Comparison of ENCODE assay signal across 16 mouse cellular contexts in genomic region chr8:115506741-115507140, GRCm38 (mm10).
DNase-seq lines count a peak whose midpoint lies in the region; ATAC-seq and TF ChIP-seq lines count a peak whose summit lies in the region.
"Had no signal": no experiment of that assay in that cellular context is flagged by ENCODE, and none has a peak within 500 bp of the region (broad histone marks: within the 10 kb centered on the region; RNA-seq: fewer than 3 reads in every experiment).

No protein-coding gene starts in this region.

- H3K36me3 ChIP-seq in liver, embryonic 16.5 days (ENCODE audit: control insufficient read depth, insufficient read depth) = no peaks in the 10 kb centered on the region
- no peaks in the 10 kb centered on the region for H3K36me3 ChIP-seq in thymus, adult 2 months (ENCODE audit: control insufficient read depth, insufficient read depth, low read length)
- H3K36me3 ChIP-seq in kidney, embryonic 16.5 days (ENCODE audit: insufficient read depth, low read length) = no peaks in the 10 kb centered on the region
- H3K36me3 ChIP-seq in neural tube, embryonic 15.5 days = no peaks in the 10 kb centered on the region
- H3K36me3 ChIP-seq: embryonic facial prominence, embryonic 12.5 days; forebrain, embryonic 10.5 days; heart, embryonic 12.5 days; hindbrain, embryonic 12.5 days had no signal

- H3K9ac ChIP-seq in liver, embryonic 16.5 days (ENCODE audit: low read depth, low read length) = no peak overlapping the region
- H3K9ac ChIP-seq in kidney, embryonic 16.5 days (replicated peaks; ENCODE audit: low read length) = no peak overlapping the region
- H3K9ac ChIP-seq in neural tube, embryonic 15.5 days (replicated peaks) = no peak overlapping the region
- H3K9ac ChIP-seq: embryonic facial prominence, embryonic 12.5 days; heart, embryonic 12.5 days; hindbrain, embryonic 12.5 days had no signal

- TF ChIP-seq POLR2A in thymus, adult 2 months (IDR thresholded peaks at IDR 0.05; ENCODE audit: control insufficient read depth, extremely low read depth, insufficient read depth, low read length, poor library complexity) = no peak

- no peak overlapping the region for H3K27ac ChIP-seq in liver, embryonic 16.5 days (ENCODE audit: low read length)
- H3K27ac ChIP-seq in thymus, adult 2 months (ENCODE audit: control insufficient read depth, insufficient read depth, low read length) = no peak overlapping the region
- no peak overlapping the region for H3K27ac ChIP-seq in kidney, embryonic 16.5 days (ENCODE audit: low read length)
- no peak overlapping the region for H3K27ac ChIP-seq in neural tube, embryonic 15.5 days (replicated peaks)
- H3K27ac ChIP-seq: embryonic facial prominence, embryonic 12.5 days; forebrain, embryonic 10.5 days; hindbrain, embryonic 12.5 days had no signal

- DNase-seq in CD4-positive, CD25-positive, alpha-beta regulatory T cell, adult 2 months (ENCODE audit: low read depth, low spot score) = peak; percentile 75
- DNase-seq in thymus, adult 2 months = peak; percentile 14
- no peak for DNase-seq in kidney, postnatal 10 days
- no peak for DNase-seq in spleen, adult 12 weeks (ENCODE audit: low spot score)
- DNase-seq: adrenal gland, postnatal 14 days; kidney, adult 18-20 months; lung, adult 2 months; midbrain, embryonic 14.5 days had no signal

- WGBS in liver, embryonic 16.5 days (ENCODE audit: insufficient replicate concordance) = 12% methylated on average over 10 of the region's 10 CpGs
- WGBS in thymus, adult 2 months = 5% methylated on average over 10 of the region's 10 CpGs
- WGBS in kidney, embryonic 16.5 days = 69% methylated on average over 10 of the region's 10 CpGs
- 77% methylated on average over 10 of the region's 10 CpGs for WGBS in neural tube, embryonic 15.5 days

- peak overlapping the region; percentile 20 for H3K4me2 ChIP-seq in liver, embryonic 16.5 days (ENCODE audit: low read depth, low read length)
- no peak overlapping the region for H3K4me2 ChIP-seq in kidney, embryonic 16.5 days (replicated peaks; ENCODE audit: low read depth, low read length)
- H3K4me2 ChIP-seq in neural tube, embryonic 15.5 days = no peak overlapping the region
- H3K4me2 ChIP-seq: embryonic facial prominence, embryonic 12.5 days; heart, embryonic 12.5 days; hindbrain, embryonic 12.5 days had no signal

- no peaks in the 10 kb centered on the region for H3K27me3 ChIP-seq in liver, embryonic 16.5 days (ENCODE audit: control insufficient read depth, insufficient read depth, low read depth, low read length)
- H3K27me3 ChIP-seq in thymus, adult 2 months (ENCODE audit: control insufficient read depth, insufficient read depth, low read length) = no peaks in the 10 kb centered on the region
- H3K27me3 ChIP-seq in kidney, embryonic 16.5 days (ENCODE audit: insufficient read depth, low read length) = no peaks in the 10 kb centered on the region
- no peaks in the 10 kb centered on the region for H3K27me3 ChIP-seq in neural tube, embryonic 15.5 days (replicated peaks)
- H3K27me3 ChIP-seq: embryonic facial prominence, embryonic 12.5 days; heart, embryonic 12.5 days; hindbrain, embryonic 12.5 days had no signal

- no peak overlapping the region for H3K4me3 ChIP-seq in liver, embryonic 16.5 days (ENCODE audit: low read depth, low read length)
- no peak overlapping the region for H3K4me3 ChIP-seq in thymus, adult 2 months (ENCODE audit: control insufficient read depth, insufficient read depth, low read length)
- no peak overlapping the region for H3K4me3 ChIP-seq in kidney, embryonic 16.5 days (ENCODE audit: low read length)
- no peak overlapping the region for H3K4me3 ChIP-seq in neural tube, embryonic 15.5 days (replicated peaks)
- H3K4me3 ChIP-seq: embryonic facial prominence, embryonic 12.5 days; forebrain, embryonic 10.5 days; heart, embryonic 12.5 days; hindbrain, embryonic 12.5 days had no signal

- TF ChIP-seq CTCF in thymus, adult 2 months (IDR thresholded peaks at IDR 0.05; ENCODE audit: borderline replicate concordance, control insufficient read depth, extremely low read depth, insufficient read depth, low read length, poor library complexity) = no peak

- ATAC-seq in common myeloid progenitor, adult 5-6 weeks (replicated peaks; ENCODE audit: low read depth, poor library complexity, severe bottlenecking) = peak; percentile 95
- peak; percentile 27 for ATAC-seq in liver, embryonic 16.5 days (ENCODE audit: low read depth)
- no peak for ATAC-seq in kidney, embryonic 16.5 days (ENCODE audit: low FRiP score, low TSS enrichment)
- no peak for ATAC-seq in neural tube, embryonic 15.5 days (ENCODE audit: low FRiP score)

- H3K9me3 ChIP-seq in liver, embryonic 16.5 days (replicated peaks; ENCODE audit: control insufficient read depth, low read length) = no peaks in the 10 kb centered on the region
- H3K9me3 ChIP-seq in kidney, embryonic 16.5 days (ENCODE audit: low read length) = no peaks in the 10 kb centered on the region
- no peaks in the 10 kb centered on the region for H3K9me3 ChIP-seq in neural tube, embryonic 15.5 days (replicated peaks)
- H3K9me3 ChIP-seq: embryonic facial prominence, embryonic 12.5 days; forebrain, embryonic 10.5 days; heart, embryonic 12.5 days; hindbrain, embryonic 12.5 days had no signal

- H3K4me1 ChIP-seq in liver, embryonic 16.5 days (ENCODE audit: control insufficient read depth, low read depth, low read length) = no peaks in the 10 kb centered on the region; the same call in 1 of the 2 replicates
- peaks cover 7% of the 10 kb centered on the region for H3K4me1 ChIP-seq in thymus, adult 2 months (replicated peaks; ENCODE audit: control insufficient read depth, insufficient read depth, low read length)
- H3K4me1 ChIP-seq in kidney, embryonic 16.5 days (ENCODE audit: insufficient read depth, low read length) = no peaks in the 10 kb centered on the region
- H3K4me1 ChIP-seq in neural tube, embryonic 15.5 days = no peaks in the 10 kb centered on the region
- H3K4me1 ChIP-seq: embryonic facial prominence, embryonic 12.5 days; forebrain, embryonic 10.5 days; heart, embryonic 12.5 days; hindbrain, embryonic 12.5 days had no signal

Comparison
In these comparisons a context has a peak if more than half of its experiments do, and no peak if none do; other contexts are left out.
1. DNase-seq: peak in CD4-positive, CD25-positive, alpha-beta regulatory T cell, adult 2 months (single experiment) and thymus, adult 2 months (single experiment); none in kidney, postnatal 10 days (single experiment) and spleen, adult 12 weeks (single experiment).
2. ATAC-seq: peak in common myeloid progenitor, adult 5-6 weeks (single experiment) and liver, embryonic 16.5 days (single experiment); none in kidney, embryonic 16.5 days (single experiment) and neural tube, embryonic 15.5 days (single experiment).